Mouse (Mus musculus) brown adipose tissue, adult 24 weeks (tissue): ENCODE results near the gene Cmklr1. TPM values are rescaled to one million over a fixed set of nuclear protein-coding genes. Genes with fewer than 3 reads are reported as not detected.

ENCODE experiments used
- H3K27ac ChIP-seq: fragments of 200-500 bp; replicated peaks from 2 replicates; pipeline ENCODE4 v1.5.1; 2012; ENCODE audit warnings: low read depth, mild to moderate bottlenecking, low read length
- H3K4me1 ChIP-seq: fragments of 200-500 bp; 2 replicates; pipeline ENCODE4 v1.6.1; 2012; ENCODE audit warnings: low read length, mixed read lengths; ENCODE audit not compliant: control insufficient read depth, insufficient read depth, insufficient read length
- H3K4me3 ChIP-seq: fragments of 200-500 bp; 2 replicates; pipeline ENCODE4 v1.5.1; 2012; ENCODE audit warnings: low read depth, mild to moderate bottlenecking, low read length, moderate library complexity; ENCODE audit not compliant: insufficient read depth
- polyA plus RNA-seq: library from polyadenylated mRNA; stranded (reverse); fragments of >200 nt; gene quantifications from 2 replicates; pipeline ENCODE4 v1.2.4, GENCODE M21; 2012; ENCODE audit not compliant: missing spikeins, insufficient read depth, insufficient read length

Cmklr1 gene
- polyA plus RNA-seq, 1 experiment, result 10.9 TPM

GRCm38 (mm10) chr5:113570056-113570717 is 80.0 kb downstream of the Cmklr1 start:
- H3K4me3 ChIP-seq, result no peak overlapping the region
- H3K4me1 ChIP-seq, result no peaks in the 10 kb centered on the region
- H3K27ac ChIP-seq, result no peak overlapping the region

GRCm38 (mm10) chr5:113565858-113566257 is 84.4 kb downstream of the Cmklr1 start:
- Histone ChIP-seq H3K27ac (no peak overlapping the region), H3K4me1 (no peaks in the 10 kb centered on the region), H3K4me3 (no peak overlapping the region)

GRCm38 (mm10) chr5:113565101-113565854 is 84.9 kb downstream of the Cmklr1 start:
- Histone ChIP-seq H3K4me3 (no peak overlapping the region), H3K4me1 (no peaks in the 10 kb centered on the region), H3K27ac (no peak overlapping the region)

- no peak overlapping the region for H3K27ac ChIP-seq
- H3K4me3 ChIP-seq, result no peak overlapping the region
- H3K4me1 ChIP-seq, result peaks cover 1% of the 10 kb centered on the region; the same call in 1 of the 2 replicates
These were observed 85.8 kb downstream of the Cmklr1 start for GRCm38 (mm10) chr5:113564463-113564862.

Other genes starting within 250 kb of the Cmklr1 start
- gene Wscd2, start 160.1 kb downstream of the Cmklr1 start, polyA plus RNA-seq, result 1.9 and 2.0 TPM in 2 replicates
- not detected in 2 replicates for gene 1700069L16Rik, start 74.3 kb upstream of the Cmklr1 start, polyA plus RNA-seq
- 4.2 and 4.4 TPM in 2 replicates for gene Ficd, start 85.4 kb upstream of the Cmklr1 start, polyA plus RNA-seq
- 5.9 and 11.4 TPM in 2 replicates for gene Sart3, start 122.1 kb upstream of the Cmklr1 start, polyA plus RNA-seq
- gene Iscu, start 122.3 kb upstream of the Cmklr1 start, polyA plus RNA-seq, result 426 and 447 TPM in 2 replicates
- 0.83 and 1.5 TPM in 2 replicates for gene Tmem119, start 150.1 kb upstream of the Cmklr1 start, polyA plus RNA-seq
- gene Selplg, start 182.2 kb upstream of the Cmklr1 start, polyA plus RNA-seq, result 5.5 and 6.0 TPM in 2 replicates